Mouse (Mus musculus) stomach, embryonic 15.5 days (tissue): ENCODE measurements around the gene Hes5. TPM values are rescaled to one million over a fixed set of nuclear protein-coding genes. Genes with fewer than 3 reads are reported as not detected.

Source experiments
- ATAC-seq: fragments of 200-750 bp; cut with Nextera tagmentation; 2 replicates; pipeline ENCODE4 v1.8.0; 2017; ENCODE audit warnings: low read depth, moderate number of reproducible peaks, moderate TSS enrichment; ENCODE audit not compliant: insufficient read depth, low FRiP score
- H3K27ac ChIP-seq: fragments of 300-500 bp; sonication (generic); 2 replicates; pipeline ENCODE4 v1.5.1; 2015; ENCODE audit warnings: mild to moderate bottlenecking, inconsistent platforms
- H3K27me3 ChIP-seq: fragments of 300-500 bp; sonication (generic); replicated peaks from 2 replicates; pipeline ENCODE4 v1.6.1; 2015; ENCODE audit warnings: inconsistent platforms
- H3K36me3 ChIP-seq: fragments of 300-500 bp; sonication (generic); 2 replicates; pipeline ENCODE4 v1.6.1; 2015; ENCODE audit warnings: inconsistent platforms
- H3K4me1 ChIP-seq: fragments of 300-500 bp; sonication (generic); 2 replicates; pipeline ENCODE4 v1.6.1; 2015; ENCODE audit warnings: inconsistent platforms
- H3K4me2 ChIP-seq: fragments of 300-500 bp; sonication (generic); 2 replicates; pipeline ENCODE4 v1.6.1; 2015; ENCODE audit warnings: mild to moderate bottlenecking, inconsistent platforms
- H3K4me3 ChIP-seq: fragments of 300-500 bp; sonication (generic); replicated peaks from 2 replicates; pipeline ENCODE4 v1.5.1; 2015; ENCODE audit warnings: inconsistent platforms
- H3K9ac ChIP-seq: fragments of 300-500 bp; sonication (generic); 2 replicates; pipeline ENCODE4 v1.6.1; 2015; ENCODE audit warnings: inconsistent platforms
- H3K9me3 ChIP-seq: fragments of 300-500 bp; sonication (generic); 2 replicates; pipeline ENCODE4 v1.6.1; 2016; ENCODE audit warnings: inconsistent platforms
- WGBS: fragments of 180-500 bp; shearing (Covaris S2); methylation state at CpG from one replicate; pipeline ENCODE4 v1.1.7; 2015; 5-methylcytosine and 5-hydroxymethylcytosine counted together
- polyA plus RNA-seq: library from polyadenylated mRNA; unstranded; fragments of >200 nt; fragmentation: Nextera tagmentation; extraction: Ambion mirVana; gene quantifications from 2 replicates; pipeline ENCODE4 v1.2.1, GENCODE M21; 2015

The Hes5 gene
- polyA plus RNA-seq, 1 experiment from 2014 or later: 2.5 TPM

DNA sequence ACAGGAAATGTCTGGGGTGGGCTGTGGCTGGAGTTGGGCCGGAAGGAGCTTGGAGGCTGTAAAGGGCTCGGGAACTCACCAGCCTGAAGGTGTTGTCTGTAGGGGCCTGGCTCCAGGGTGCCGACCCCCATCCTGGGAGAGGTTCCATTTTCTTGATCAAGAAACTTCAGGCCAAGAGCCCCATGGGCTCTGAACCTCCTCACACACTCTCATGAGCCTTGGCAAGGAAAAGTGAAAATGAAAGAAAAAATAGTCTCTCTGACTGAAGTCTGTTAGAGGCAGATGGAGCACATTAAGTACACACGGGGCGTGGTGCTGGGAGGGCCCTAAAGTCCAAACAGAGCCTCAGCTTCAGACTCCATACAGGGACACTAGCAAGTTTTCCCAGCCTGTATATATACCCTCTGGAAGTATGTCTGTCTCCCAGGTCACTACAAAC is 32.8 kb upstream of the Hes5 start:
- ATAC-seq: peak; percentile 83
- peak overlapping the region; percentile 16; the same call in 1 of the 2 replicates for H3K9ac ChIP-seq

DNA sequence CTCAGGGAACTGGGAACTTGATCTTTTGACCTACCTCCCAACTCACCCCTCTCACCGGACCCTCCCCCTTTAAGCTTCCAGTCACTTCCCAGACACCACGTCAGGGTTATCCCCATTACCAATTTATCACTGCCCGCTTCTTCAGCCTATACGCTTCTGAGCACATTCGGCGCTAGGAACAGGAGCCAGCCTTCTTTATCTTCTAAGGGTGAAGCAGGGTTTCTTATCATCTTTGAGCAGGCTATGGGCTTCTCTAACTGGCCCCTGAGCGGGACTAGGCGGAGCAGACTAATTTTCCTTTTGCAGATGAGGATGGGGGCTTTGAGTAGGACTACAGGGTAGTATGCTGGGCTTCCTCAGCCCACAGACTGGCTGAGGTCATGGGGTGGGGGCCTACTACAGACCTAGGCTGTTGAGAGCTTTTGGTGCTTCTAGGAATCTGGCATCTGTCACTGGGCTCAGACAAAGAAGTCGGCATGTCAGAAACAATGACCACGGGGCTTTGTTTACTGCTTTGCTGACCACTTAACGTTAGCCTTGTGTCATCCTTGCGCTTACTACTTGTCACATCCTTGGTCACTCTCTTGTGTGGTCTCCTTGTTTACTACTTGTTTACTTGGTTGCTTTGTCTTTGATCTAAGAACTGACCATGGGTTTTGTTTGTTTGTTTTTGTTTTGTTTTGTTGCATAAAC is 32.2 kb upstream of the Hes5 start, which contains the start of gene Tnfrsf14:
Gene Tnfrsf14, minus strand, starts transcription at position 169 of the 693 bp plus-strand sequence.
- Histone ChIP-seq H3K4me1 (peaks cover 16% of the 10 kb centered on the region), H3K27ac (peak within 1 kb of the TSS; percentile 79), H3K4me2 (peak within 1 kb of the TSS; percentile 49), H3K36me3 (no peaks in the 10 kb centered on the region), H3K9ac (peak within 1 kb of the TSS; percentile 16; the same call in 1 of the 2 replicates), H3K9me3 (no peaks in the 10 kb centered on the region), H3K4me3 (peak within 1 kb of the TSS; percentile 33), H3K27me3 (no peaks in the 10 kb centered on the region)
- 25% methylated on average over 12 of the region's 12 CpGs for WGBS
- ATAC-seq: peak; percentile 86

More for the DNA sequence above, 32.8 kb upstream of the Hes5 start:
- peak overlapping the region; percentile 79 for H3K27ac ChIP-seq
- WGBS: 26% methylated on average over 5 of the region's 5 CpGs
- H3K27me3 ChIP-seq: no peaks in the 10 kb centered on the region
- peaks cover 16% of the 10 kb centered on the region for H3K4me1 ChIP-seq
- H3K36me3 ChIP-seq: no peaks in the 10 kb centered on the region
- H3K4me2 ChIP-seq: peak overlapping the region; percentile 49
- peak overlapping the region; percentile 33 for H3K4me3 ChIP-seq
- no peaks in the 10 kb centered on the region for H3K9me3 ChIP-seq

- Histone ChIP-seq H3K36me3 (no peaks in the 10 kb centered on the region), H3K9ac (no peak overlapping the region), H3K9me3 (no peaks in the 10 kb centered on the region), H3K4me2 (no peak overlapping the region), H3K27me3 (no peaks in the 10 kb centered on the region), H3K4me3 (no peak overlapping the region), H3K4me1 (peaks cover 16% of the 10 kb centered on the region), H3K27ac (peak overlapping the region; percentile 36; the same call in 1 of the 2 replicates)
- peak; percentile 72; the same call in 1 of the 2 replicates for ATAC-seq
- WGBS: 74% methylated on average over 12 of the region's 12 CpGs
Observed at GRCm38 (mm10) chr4:154929088-154929660, 31.5 kb upstream of the Hes5 start.

- Histone ChIP-seq H3K36me3 (no peaks in the 10 kb centered on the region), H3K4me1 (peaks cover 3% of the 10 kb centered on the region; the same call in 1 of the 2 replicates), H3K9me3 (no peaks in the 10 kb centered on the region), H3K4me3 (no peak overlapping the region), H3K4me2 (no peak overlapping the region), H3K27ac (no peak overlapping the region), H3K9ac (no peak overlapping the region), H3K27me3 (no peaks in the 10 kb centered on the region)
- WGBS: 56% methylated on average over 13 of the region's 13 CpGs
- no peak for ATAC-seq
Observed at GRCm38 (mm10) chr4:154933306-154933907, 27.3 kb upstream of the Hes5 start.

DNA sequence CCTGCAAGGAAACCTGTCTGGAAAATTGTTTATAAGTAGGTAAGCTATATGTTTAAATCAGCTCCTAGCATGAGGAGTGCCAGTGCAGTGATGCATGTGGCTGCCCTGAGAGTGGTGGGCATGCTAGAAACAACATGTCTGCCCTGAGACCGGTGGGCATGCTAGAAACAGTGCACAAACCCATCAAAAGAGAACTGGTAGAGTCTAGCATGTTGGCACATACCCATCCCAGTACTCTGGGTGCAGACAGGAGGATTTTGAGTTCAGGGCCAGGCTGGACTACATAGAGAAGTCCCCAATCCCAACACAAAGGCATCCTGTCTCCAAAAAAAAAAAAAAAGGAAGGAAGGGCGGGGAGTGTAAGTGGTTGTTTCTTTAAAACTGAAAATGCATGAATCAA is 25.9 kb upstream of the Hes5 start:
- no peaks in the 10 kb centered on the region for H3K36me3 ChIP-seq
- 88% methylated on average over 2 of the region's 2 CpGs for WGBS
- ATAC-seq: no peak
- no peaks in the 10 kb centered on the region for H3K27me3 ChIP-seq
- H3K9ac ChIP-seq: no peak overlapping the region
- no peaks in the 10 kb centered on the region for H3K4me1 ChIP-seq
- H3K27ac ChIP-seq: no peak overlapping the region
- no peaks in the 10 kb centered on the region for H3K9me3 ChIP-seq
- H3K4me2 ChIP-seq: no peak overlapping the region
- no peak overlapping the region for H3K4me3 ChIP-seq

GRCm38 (mm10) chr4:154935788-154936187 is 24.9 kb upstream of the Hes5 start:
- WGBS: 76% methylated on average over 7 of the region's 7 CpGs
- Histone ChIP-seq H3K4me1 (no peaks in the 10 kb centered on the region), H3K9me3 (no peaks in the 10 kb centered on the region), H3K4me3 (no peak overlapping the region), H3K9ac (no peak overlapping the region), H3K27me3 (no peaks in the 10 kb centered on the region), H3K27ac (no peak overlapping the region), H3K4me2 (no peak overlapping the region), H3K36me3 (no peaks in the 10 kb centered on the region)
- ATAC-seq: no peak

DNA sequence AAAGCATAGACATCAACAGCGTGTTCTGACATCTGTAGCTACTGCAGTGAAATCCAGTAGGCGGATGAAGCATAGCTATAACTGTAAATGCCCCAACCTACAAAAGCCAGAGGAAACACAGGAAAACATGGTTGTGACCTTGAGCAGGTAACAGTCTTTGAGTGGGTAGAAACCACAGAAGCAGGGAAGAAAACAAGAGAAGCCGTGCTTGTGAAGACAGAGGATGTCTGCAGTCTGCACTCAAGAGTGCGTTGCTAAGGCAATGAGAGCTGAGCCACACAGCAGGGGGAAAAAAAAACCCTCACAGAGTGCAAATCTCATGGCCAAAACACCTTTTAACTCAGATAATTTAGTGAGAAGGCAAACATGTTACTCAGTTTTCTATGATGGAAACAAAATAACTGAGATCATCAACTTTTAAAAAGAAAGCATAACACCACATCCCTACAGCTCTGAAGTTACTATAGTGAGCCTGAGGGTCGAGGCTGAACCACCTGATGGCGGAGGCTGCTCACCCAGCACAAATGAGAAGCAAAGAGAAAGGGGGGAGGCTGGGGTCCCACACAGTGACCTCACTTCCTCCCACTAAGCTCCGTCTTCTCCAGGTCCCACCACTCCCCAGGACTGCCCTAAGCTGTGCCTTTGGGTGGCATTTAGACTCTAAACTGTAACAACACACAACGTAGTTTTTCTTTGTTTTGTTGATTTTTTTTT is 24.0 kb upstream of the Hes5 start:
- no peak overlapping the region for H3K4me3 ChIP-seq
- H3K4me1 ChIP-seq: no peaks in the 10 kb centered on the region
- ATAC-seq: no peak
- no peaks in the 10 kb centered on the region for H3K27me3 ChIP-seq
- 60% methylated on average over 8 of the region's 8 CpGs for WGBS
- no peak overlapping the region for H3K4me2 ChIP-seq
- H3K9ac ChIP-seq: no peak overlapping the region
- H3K36me3 ChIP-seq: no peaks in the 10 kb centered on the region
- no peaks in the 10 kb centered on the region for H3K9me3 ChIP-seq
- H3K27ac ChIP-seq: no peak overlapping the region

DNA sequence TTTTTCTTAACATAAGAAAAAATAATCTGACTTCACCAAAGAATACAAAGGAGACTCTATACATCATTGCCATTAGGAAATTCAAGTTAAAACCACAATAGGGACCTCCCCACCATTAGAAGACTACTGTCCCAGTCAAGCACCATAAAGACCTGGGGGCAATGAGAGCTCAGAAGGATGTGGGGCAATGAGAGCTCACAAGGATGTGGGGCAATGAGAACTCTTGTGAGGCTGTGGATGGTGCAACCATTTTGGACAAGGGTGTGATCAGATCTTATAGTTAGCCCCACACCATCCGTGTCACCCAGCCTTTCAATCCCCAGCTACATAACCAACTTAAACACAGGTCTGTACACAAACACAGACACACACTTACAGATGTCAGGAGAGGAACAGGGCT is 23.0 kb upstream of the Hes5 start:
- H3K4me3 ChIP-seq: no peak overlapping the region
- no peak overlapping the region for H3K27ac ChIP-seq

GRCm38 (mm10) chr4:154940156-154940555 is 20.6 kb upstream of the Hes5 start:
- Histone ChIP-seq H3K27ac (no peak overlapping the region), H3K9ac (no peak overlapping the region), H3K36me3 (no peaks in the 10 kb centered on the region), H3K27me3 (no peaks in the 10 kb centered on the region), H3K4me1 (no peaks in the 10 kb centered on the region), H3K4me2 (no peak overlapping the region), H3K9me3 (no peaks in the 10 kb centered on the region), H3K4me3 (no peak overlapping the region)
- no peak for ATAC-seq
- 81% methylated on average over 2 of the region's 2 CpGs for WGBS

More for the DNA sequence above, 23.0 kb upstream of the Hes5 start:
- Histone ChIP-seq H3K9me3 (no peaks in the 10 kb centered on the region), H3K36me3 (no peaks in the 10 kb centered on the region), H3K9ac (no peak overlapping the region), H3K4me1 (no peaks in the 10 kb centered on the region), H3K4me2 (no peak overlapping the region), H3K27me3 (no peaks in the 10 kb centered on the region)
- ATAC-seq: no peak
- WGBS: 64% methylated on average over 1 of the region's 1 CpGs

DNA sequence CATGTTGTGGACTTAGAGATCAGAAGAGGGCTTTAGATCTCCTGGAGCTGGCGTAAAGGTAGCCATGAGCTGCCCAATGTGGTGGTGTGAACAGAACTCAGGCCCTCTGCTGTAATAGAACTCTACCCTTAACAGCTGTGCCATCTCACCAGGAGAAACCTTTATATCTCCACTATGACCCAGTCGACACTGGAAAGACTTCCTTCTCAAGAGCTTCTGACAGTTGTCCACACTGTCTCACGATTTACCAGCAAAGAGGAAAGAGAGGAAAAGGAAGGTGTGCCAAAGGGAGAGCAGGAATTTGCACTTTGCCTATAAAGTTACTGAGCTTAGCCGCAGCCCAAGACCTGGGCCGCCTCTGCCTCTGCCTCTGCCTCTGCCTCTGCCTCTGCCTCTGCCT is 18.9 kb upstream of the Hes5 start:
- no peaks in the 10 kb centered on the region for H3K27me3 ChIP-seq
- no peak overlapping the region for H3K27ac ChIP-seq
- H3K9me3 ChIP-seq: no peaks in the 10 kb centered on the region
- H3K4me2 ChIP-seq: no peak overlapping the region
- peaks cover 4% of the 10 kb centered on the region for H3K4me1 ChIP-seq
- no peak overlapping the region for H3K4me3 ChIP-seq
- no peaks in the 10 kb centered on the region for H3K36me3 ChIP-seq
- ATAC-seq: no peak
- WGBS: 85% methylated on average over 5 of the region's 5 CpGs
- no peak overlapping the region for H3K9ac ChIP-seq

DNA sequence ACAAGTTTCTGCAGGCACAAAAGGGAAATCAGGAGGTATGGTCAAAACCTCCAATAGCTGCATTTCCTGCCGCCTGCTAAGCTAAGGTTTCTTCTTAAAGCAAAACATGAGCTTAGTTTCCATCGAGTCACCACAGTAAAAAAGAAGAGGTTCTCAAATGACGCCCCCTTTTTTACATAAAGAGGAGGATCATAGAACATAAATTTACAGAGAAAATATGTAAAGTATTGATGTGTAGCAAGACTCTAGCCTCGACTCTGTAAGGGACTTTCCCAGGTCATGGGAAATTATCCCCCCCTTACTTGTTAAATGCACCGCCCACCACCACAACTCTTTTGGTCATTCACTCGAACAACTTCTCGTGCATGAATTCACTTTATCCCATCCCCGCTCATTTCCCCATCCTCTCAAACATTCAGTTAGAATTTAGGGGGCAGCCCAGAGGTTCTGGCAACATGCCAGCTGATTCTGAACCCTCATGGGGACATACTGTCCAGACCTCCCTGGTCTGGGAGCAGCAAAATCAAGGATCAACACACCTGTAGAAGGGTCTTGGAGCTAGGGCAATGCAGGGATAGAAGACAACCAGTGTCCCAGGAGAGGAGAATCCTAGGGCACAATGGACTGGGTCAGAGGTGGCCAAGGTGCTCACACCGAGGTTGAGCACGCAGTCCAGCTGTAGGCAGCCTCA is 17.9 kb upstream of the Hes5 start:
- Histone ChIP-seq H3K4me2 (no peak overlapping the region), H3K9me3 (no peaks in the 10 kb centered on the region), H3K4me1 (peaks cover 4% of the 10 kb centered on the region), H3K9ac (no peak overlapping the region), H3K36me3 (no peaks in the 10 kb centered on the region), H3K27ac (no peak overlapping the region), H3K4me3 (no peak overlapping the region), H3K27me3 (no peaks in the 10 kb centered on the region)
- 81% methylated on average over 10 of the region's 10 CpGs for WGBS
- no peak for ATAC-seq
